Mouse (Mus musculus): Measurements from ENCODE around the gene Sephs1. TPM values are rescaled to one million over a fixed set of nuclear protein-coding genes. Genes with fewer than 3 reads are reported as not detected.

Gene Sephs1
- 21.3 to 28.2 TPM (median 24.0 TPM) in 4 replicates for total RNA-seq (2023; ENCODE audit: inconsistent age)

GRCm38 (mm10) chr2:4881350-4882248 is at the start of gene Sephs1:
Gene Sephs1, plus strand, starts transcription at chr2:4881564.

DNA sequence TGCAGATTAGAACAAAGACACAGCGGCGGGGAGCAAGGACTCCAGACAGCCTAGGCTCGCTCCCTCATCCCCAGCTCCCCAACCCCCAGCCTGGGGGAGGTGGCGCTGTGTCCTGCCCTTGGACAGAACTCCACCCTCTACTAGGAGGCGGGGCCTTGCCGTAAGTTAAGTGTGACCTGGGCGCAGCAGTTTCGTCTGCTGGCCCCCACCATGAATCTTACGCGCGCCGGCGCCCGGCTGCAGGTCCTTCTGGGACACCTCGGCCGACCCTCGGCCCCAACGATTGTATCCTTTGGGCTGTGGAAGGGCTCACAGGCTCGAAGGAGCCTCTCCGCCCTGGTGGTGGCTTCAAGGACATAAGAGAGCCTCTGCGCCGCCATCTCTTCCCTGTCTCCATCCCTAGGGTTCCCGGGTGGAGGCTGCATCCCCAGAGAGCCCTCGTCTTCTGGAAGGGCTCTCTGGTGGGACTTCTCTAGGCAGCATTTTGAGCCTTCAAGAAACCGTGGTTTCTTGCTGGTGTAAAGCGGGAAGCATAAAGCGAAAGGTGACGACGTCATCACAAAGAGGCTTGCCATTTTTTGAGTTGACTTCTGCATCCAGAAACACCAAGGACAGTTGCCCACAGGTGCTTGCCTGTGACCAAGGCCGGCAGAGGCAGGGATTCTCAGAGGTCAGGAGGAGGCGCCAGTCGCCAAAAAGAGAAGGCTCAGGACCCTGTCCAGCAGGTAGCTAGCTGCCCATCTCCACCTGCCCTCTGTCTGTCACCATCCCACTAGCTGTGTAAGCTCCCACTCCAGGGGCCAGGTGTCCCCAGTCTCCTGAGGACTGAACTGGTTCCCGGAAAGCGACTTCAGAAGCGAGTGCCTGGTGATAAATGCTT is 37.7 kb downstream of the Sephs1 start, which contains the start of gene Phyh:
Gene Phyh (plus strand): TSS at position 160 of the 880 bp plus-strand sequence.

Other genes starting within 250 kb of the Sephs1 start
- 37.9 to 43.9 TPM (median 40.5 TPM) in 4 replicates for gene Prpf18, start 229.5 kb upstream of the Sephs1 start, total RNA-seq (2023; ENCODE audit: inconsistent age)
- not detected in 4 replicates for gene Bend7, start 163.7 kb upstream of the Sephs1 start, total RNA-seq (2023; ENCODE audit: inconsistent age)
- 38.8 to 48.4 TPM (median 45.7 TPM) in 4 replicates for gene Phyh, start 37.5 kb downstream of the Sephs1 start, total RNA-seq (2023; ENCODE audit: inconsistent age)
- not detected in 4 replicates for gene Ucma, start 94.6 kb downstream of the Sephs1 start, total RNA-seq (2023; ENCODE audit: inconsistent age)
- 1.4 to 4.0 TPM (median 2.8 TPM) in 4 replicates for gene Mcm10, start 131.2 kb downstream of the Sephs1 start, total RNA-seq (2023; ENCODE audit: inconsistent age)
- gene Optn, start 182.5 kb downstream of the Sephs1 start, total RNA-seq (2023; ENCODE audit: inconsistent age): 4.5 to 9.3 TPM (median 7.7 TPM) in 4 replicates

All from B cell, adult (primary cell).